Mouse (Mus musculus): Measurements from ENCODE around the gene Ccdc137. TPM values are rescaled to one million over a fixed set of nuclear protein-coding genes. Genes with fewer than 3 reads are reported as not detected.

Gene Ccdc137
- polyA plus RNA-seq, 1 experiment from 2014 or later = 31.3 TPM

DNA sequence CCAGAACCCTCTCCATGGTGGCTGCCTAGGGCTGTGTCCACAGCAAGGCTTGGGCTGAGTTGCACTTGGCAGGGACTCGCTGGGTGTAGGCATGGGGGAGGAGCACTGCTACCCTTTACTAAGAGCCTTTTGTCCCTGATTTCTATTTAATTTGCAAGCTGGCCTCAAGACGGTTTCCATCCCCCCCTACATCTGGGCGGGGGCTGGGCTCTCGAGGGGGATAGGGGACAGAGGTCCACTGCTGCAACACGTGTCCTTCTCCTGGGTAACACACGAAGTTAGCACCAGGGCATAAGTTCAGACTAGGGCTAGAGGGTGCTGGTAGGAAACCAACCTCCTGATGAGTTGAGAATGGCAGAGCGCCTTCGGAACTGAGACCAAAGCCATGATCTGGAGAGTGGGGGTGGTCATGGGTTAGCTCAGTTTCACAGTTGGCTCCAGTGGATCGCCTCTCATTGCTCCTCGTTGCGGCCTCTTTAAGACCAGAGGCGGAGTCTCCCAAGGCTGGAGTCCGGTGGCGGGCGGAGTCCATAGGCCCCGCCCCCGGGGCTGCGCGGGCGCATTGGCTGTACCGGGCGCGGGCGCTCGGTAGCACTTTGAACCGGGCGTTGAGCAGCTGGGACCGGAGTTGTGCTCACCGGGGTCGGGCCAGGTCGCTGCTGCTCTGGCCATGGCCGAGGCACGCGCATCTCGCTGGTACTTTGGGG lies 33.6 kb downstream of the Ccdc137 start, which contains the start of gene Slc25a10:
Gene Slc25a10, plus strand, starts transcription at position 524 of the 707 bp plus-strand sequence.
- Histone ChIP-seq H3K9me3 (replicated peaks) (no peaks in the 10 kb centered on the region), H3K27me3 (replicated peaks) (no peaks in the 10 kb centered on the region), H3K27ac (peak within 1 kb of the TSS; percentile 94), H3K4me3 (peak within 1 kb of the TSS; percentile 83), H3K4me1 (peaks cover 73% of the 10 kb centered on the region), H3K9ac (peak within 1 kb of the TSS; percentile 87), H3K36me3 (peaks cover 63% of the 10 kb centered on the region), H3K4me2 (peak within 1 kb of the TSS; percentile 97)
- peak; percentile 87 for ATAC-seq
- under 1% methylated on average over 35 of the region's 35 CpGs for whole genome bisulfite sequencing (ENCODE audit: insufficient replicate concordance)

GRCm38 (mm10) chr11:120492024-120492877 lies 34.3 kb downstream of the Ccdc137 start:
- under 1% methylated on average over 48 of the region's 48 CpGs for WGBS (ENCODE audit: insufficient replicate concordance)
- no peaks in the 10 kb centered on the region for H3K9me3 ChIP-seq (replicated peaks)
- peak; percentile 65 for ATAC-seq
- peaks cover 63% of the 10 kb centered on the region for H3K36me3 ChIP-seq
- peak overlapping the region; percentile 94 for H3K27ac ChIP-seq
- H3K27me3 ChIP-seq (replicated peaks) = no peaks in the 10 kb centered on the region
- peak overlapping the region; percentile 97 for H3K4me2 ChIP-seq
- peak overlapping the region; percentile 87 for H3K9ac ChIP-seq
- H3K4me3 ChIP-seq = peak overlapping the region; percentile 83
- H3K4me1 ChIP-seq = peaks cover 65% of the 10 kb centered on the region

DNA sequence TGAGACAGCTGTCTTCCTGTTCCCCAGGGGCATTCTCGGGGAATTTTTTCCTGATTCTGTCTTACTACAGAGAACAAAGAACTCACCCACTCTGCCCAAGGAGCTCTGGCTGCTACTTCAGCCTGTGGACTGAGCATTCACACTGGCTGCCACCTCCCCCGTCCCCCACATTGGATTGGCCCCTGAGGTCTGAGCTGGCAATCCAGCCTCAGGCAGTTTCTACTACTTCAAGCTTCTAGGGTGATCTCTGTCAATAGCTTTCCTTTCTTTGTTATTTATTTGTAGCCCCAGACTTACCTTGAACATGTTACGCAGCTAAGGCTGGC lies 34.9 kb downstream of the Ccdc137 start:
- WGBS (ENCODE audit: insufficient replicate concordance) = 32% methylated on average over 3 of the region's 3 CpGs

GRCm38 (mm10) chr11:120493351-120493750 lies 35.4 kb downstream of the Ccdc137 start:
- 77% methylated on average over 3 of the region's 3 CpGs for WGBS (ENCODE audit: insufficient replicate concordance)
- no peaks in the 10 kb centered on the region for H3K27me3 ChIP-seq (replicated peaks)
- H3K9ac ChIP-seq = peak overlapping the region; percentile 87; the same call in 1 of the 2 replicates
- peaks cover 63% of the 10 kb centered on the region for H3K36me3 ChIP-seq
- no peak for ATAC-seq
- 0 out of 2 replicates have a peak overlapping the region, but pooled peaks have one; percentile 94 for H3K27ac ChIP-seq
- H3K4me2 ChIP-seq = peak overlapping the region; percentile 97
- peak overlapping the region; percentile 83 for H3K4me3 ChIP-seq
- peaks cover 55% of the 10 kb centered on the region for H3K4me1 ChIP-seq
- H3K9me3 ChIP-seq (replicated peaks) = no peaks in the 10 kb centered on the region

More for the DNA sequence above, 34.9 kb downstream of the Ccdc137 start:
- peak overlapping the region; percentile 97 for H3K4me2 ChIP-seq
- H3K27me3 ChIP-seq (replicated peaks) = no peaks in the 10 kb centered on the region
- no peak for ATAC-seq
- H3K36me3 ChIP-seq = peaks cover 63% of the 10 kb centered on the region
- H3K4me1 ChIP-seq = peaks cover 59% of the 10 kb centered on the region
- no peaks in the 10 kb centered on the region for H3K9me3 ChIP-seq (replicated peaks)
- peak overlapping the region; percentile 87 for H3K9ac ChIP-seq
- H3K27ac ChIP-seq = peak overlapping the region; percentile 94
- H3K4me3 ChIP-seq = peak overlapping the region; percentile 83

- peaks cover 63% of the 10 kb centered on the region for H3K36me3 ChIP-seq
- no peak overlapping the region for H3K9ac ChIP-seq
- H3K4me1 ChIP-seq = peaks cover 49% of the 10 kb centered on the region
- WGBS (ENCODE audit: insufficient replicate concordance) = 74% methylated on average over 3 of the region's 3 CpGs
- peak overlapping the region; percentile 97; the same call in 1 of the 2 replicates for H3K4me2 ChIP-seq
- H3K4me3 ChIP-seq = no peak overlapping the region
- ATAC-seq = no peak
- H3K27ac ChIP-seq = no peak overlapping the region
- H3K27me3 ChIP-seq (replicated peaks) = no peaks in the 10 kb centered on the region
- no peaks in the 10 kb centered on the region for H3K9me3 ChIP-seq (replicated peaks)
These were observed 36.0 kb downstream of the Ccdc137 start for GRCm38 (mm10) chr11:120493911-120494310.

DNA sequence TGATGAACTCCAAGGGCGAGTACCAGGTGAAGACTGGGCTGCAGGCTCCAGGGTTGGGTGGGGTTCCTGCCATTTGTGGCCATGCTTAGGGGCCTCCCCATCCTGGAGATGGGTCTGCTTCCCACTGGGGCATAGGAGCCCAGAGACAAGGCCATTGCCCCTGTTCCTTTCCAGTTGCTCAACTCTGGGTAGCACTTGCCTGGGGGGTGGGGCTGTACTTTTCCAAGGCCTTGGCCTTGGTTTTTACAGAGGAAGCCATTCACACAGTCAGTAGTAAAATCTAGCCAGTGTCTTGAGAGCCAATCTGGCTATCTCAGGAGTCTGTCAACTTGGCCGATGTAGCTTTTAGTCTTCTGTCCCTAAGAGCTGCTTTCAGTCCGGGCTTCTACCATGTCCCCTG lies 39.5 kb downstream of the Ccdc137 start:
- peaks cover 25% of the 10 kb centered on the region for H3K4me1 ChIP-seq
- H3K27ac ChIP-seq = no peak overlapping the region
- 77% methylated on average over 3 of the region's 3 CpGs for WGBS (ENCODE audit: insufficient replicate concordance)
- no peak overlapping the region for H3K4me2 ChIP-seq
- no peaks in the 10 kb centered on the region for H3K27me3 ChIP-seq (replicated peaks)
- no peak overlapping the region for H3K9ac ChIP-seq
- H3K4me3 ChIP-seq = no peak overlapping the region
- no peaks in the 10 kb centered on the region for H3K9me3 ChIP-seq (replicated peaks)
- peaks cover 56% of the 10 kb centered on the region for H3K36me3 ChIP-seq
- ATAC-seq = no peak

DNA sequence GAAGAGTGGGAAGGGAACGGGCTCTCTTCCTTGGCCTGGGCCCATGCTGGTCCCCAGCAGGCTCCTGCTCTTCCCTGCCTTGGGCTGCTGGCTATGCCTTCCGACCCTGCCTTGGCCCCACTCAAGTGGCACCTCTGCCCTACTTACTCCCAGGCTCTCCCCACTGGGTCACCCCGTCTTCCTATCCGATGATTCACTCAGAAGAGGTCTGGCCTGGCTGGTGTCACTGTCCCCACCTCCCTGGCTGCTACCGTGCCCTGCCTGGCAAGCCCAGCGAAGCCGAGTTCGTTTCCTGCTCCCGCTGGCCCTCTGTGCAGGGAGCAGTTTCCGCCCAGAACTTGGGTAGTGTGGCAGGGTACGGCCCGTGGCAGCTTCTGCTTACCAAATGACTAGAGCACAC lies 40.3 kb downstream of the Ccdc137 start:
- no peak for ATAC-seq
- H3K27ac ChIP-seq = no peak overlapping the region
- no peak overlapping the region for H3K4me3 ChIP-seq
- H3K36me3 ChIP-seq = peaks cover 56% of the 10 kb centered on the region
- 89% methylated on average over 12 of the region's 12 CpGs for WGBS (ENCODE audit: insufficient replicate concordance)
- H3K9ac ChIP-seq = no peak overlapping the region
- no peaks in the 10 kb centered on the region for H3K27me3 ChIP-seq (replicated peaks)
- no peaks in the 10 kb centered on the region for H3K9me3 ChIP-seq (replicated peaks)
- H3K4me2 ChIP-seq = no peak overlapping the region
- H3K4me1 ChIP-seq = peaks cover 18% of the 10 kb centered on the region

GRCm38 (mm10) chr11:120498891-120499290 lies 41.0 kb downstream of the Ccdc137 start:
- WGBS (ENCODE audit: insufficient replicate concordance) = 76% methylated on average over 5 of the region's 5 CpGs
- Histone ChIP-seq H3K9me3 (replicated peaks) (no peaks in the 10 kb centered on the region), H3K27ac (no peak overlapping the region), H3K4me2 (no peak overlapping the region), H3K4me1 (peaks cover 11% of the 10 kb centered on the region), H3K36me3 (peaks cover 54% of the 10 kb centered on the region), H3K9ac (no peak overlapping the region), H3K4me3 (no peak overlapping the region), H3K27me3 (replicated peaks) (no peaks in the 10 kb centered on the region)
- ATAC-seq = no peak

DNA sequence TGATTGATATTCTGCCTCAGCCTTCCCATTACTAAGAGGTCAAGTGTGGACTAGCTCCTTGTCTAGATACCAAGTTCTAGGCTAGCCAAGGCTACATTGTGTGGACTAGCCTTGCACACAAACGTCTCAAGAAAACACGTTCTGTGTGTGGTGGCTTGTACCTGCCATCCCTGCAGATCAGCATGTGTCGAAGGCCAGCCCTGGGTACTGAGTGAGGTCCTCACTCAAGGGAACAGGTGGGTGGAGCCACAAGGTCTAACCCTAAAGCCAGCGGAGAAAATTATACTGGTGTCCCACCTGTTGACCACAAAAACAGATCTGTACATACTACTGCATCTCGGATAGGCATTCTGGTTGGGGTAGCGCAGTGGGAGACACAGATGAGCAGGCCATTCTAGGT lies 42.0 kb downstream of the Ccdc137 start:
- 63% methylated on average over 6 of the region's 6 CpGs for WGBS (ENCODE audit: insufficient replicate concordance)

DNA sequence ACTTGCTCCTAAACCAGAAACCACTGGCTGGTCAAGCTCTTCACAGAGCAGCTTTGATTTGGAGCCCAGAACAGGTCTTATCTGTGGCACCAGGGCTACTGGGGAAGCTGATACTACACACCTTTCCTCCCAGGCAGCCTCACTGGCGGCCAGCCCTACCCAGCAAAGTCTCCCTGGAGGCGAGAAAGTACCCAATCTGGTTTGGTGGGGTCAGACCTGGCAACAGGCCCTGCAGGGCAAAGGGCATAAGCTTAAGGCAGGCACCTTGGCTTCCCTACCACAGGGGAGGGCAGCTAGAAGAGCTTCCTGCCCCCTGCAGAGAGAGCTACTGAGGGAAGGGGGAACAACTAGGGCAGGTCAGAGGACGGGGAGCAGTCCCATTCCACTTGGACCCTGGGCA lies 42.4 kb downstream of the Ccdc137 start:
- no peak overlapping the region for H3K4me3 ChIP-seq
- H3K36me3 ChIP-seq = peaks cover 39% of the 10 kb centered on the region
- no peak overlapping the region for H3K9ac ChIP-seq
- H3K4me2 ChIP-seq = no peak overlapping the region
- H3K27ac ChIP-seq = no peak overlapping the region
- 9% methylated on average over 3 of the region's 3 CpGs for WGBS (ENCODE audit: insufficient replicate concordance)
- no peaks in the 10 kb centered on the region for H3K27me3 ChIP-seq (replicated peaks)
- H3K9me3 ChIP-seq (replicated peaks) = no peaks in the 10 kb centered on the region
- ATAC-seq = no peak
- peaks cover 7% of the 10 kb centered on the region; the same call in 1 of the 2 replicates for H3K4me1 ChIP-seq

More for the DNA sequence above, 42.0 kb downstream of the Ccdc137 start:
- peaks cover 44% of the 10 kb centered on the region for H3K36me3 ChIP-seq
- H3K9me3 ChIP-seq (replicated peaks) = no peaks in the 10 kb centered on the region
- H3K4me2 ChIP-seq = no peak overlapping the region
- no peak overlapping the region for H3K9ac ChIP-seq
- H3K4me3 ChIP-seq = no peak overlapping the region
- no peaks in the 10 kb centered on the region for H3K27me3 ChIP-seq (replicated peaks)
- H3K27ac ChIP-seq = no peak overlapping the region
- peaks cover 7% of the 10 kb centered on the region; the same call in 1 of the 2 replicates for H3K4me1 ChIP-seq
- ATAC-seq = no peak

DNA sequence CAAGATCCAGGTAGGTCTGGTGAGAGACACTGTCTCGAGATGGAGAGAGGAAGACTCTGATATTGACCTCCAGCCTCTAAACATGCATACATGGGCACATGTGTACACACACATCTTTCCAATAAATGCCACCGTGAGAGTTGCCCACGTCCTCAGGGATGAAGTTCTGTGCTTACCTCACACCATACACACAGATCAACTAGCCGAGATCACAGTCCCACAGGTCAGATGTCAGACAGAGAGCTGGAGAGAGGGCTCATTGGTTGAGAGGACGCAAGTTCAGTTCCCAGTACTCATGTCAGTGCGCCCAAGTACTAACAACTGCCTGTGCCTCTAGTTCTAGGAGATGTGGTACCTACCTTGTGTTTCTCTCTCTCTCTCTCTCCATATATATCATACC lies 43.1 kb downstream of the Ccdc137 start:
- WGBS (ENCODE audit: insufficient replicate concordance) = 50% methylated on average over 6 of the region's 6 CpGs
- no peak for ATAC-seq
- Histone ChIP-seq H3K27ac (no peak overlapping the region), H3K27me3 (replicated peaks) (no peaks in the 10 kb centered on the region), H3K9me3 (replicated peaks) (no peaks in the 10 kb centered on the region), H3K9ac (no peak overlapping the region), H3K4me2 (no peak overlapping the region), H3K4me1 (peaks cover 7% of the 10 kb centered on the region; the same call in 1 of the 2 replicates), H3K36me3 (peaks cover 33% of the 10 kb centered on the region), H3K4me3 (no peak overlapping the region)

DNA sequence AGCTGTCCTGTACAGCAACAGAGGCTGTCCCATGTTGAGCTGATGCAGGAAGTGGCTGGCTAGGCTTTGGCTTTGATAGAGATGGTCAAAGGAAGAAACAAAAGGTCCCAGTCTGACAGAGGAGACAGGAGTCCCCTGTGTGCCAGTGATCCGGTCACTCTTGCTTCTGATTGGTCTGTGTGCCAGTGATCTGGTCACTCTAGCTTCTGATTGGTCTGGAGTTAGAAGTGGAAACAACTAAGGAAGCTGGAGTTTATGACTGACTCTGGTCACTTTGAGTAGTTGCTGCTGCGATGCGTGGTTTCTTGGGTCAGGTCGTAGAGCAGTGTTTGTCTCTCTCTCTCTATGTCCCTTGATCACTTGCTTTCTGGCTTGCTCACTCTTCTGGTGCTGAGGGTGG lies 43.8 kb downstream of the Ccdc137 start:
- Histone ChIP-seq H3K27me3 (replicated peaks) (no peaks in the 10 kb centered on the region), H3K4me1 (peaks cover 11% of the 10 kb centered on the region; the same call in 1 of the 2 replicates), H3K9ac (no peak overlapping the region), H3K4me2 (no peak overlapping the region), H3K27ac (no peak overlapping the region), H3K36me3 (peaks cover 26% of the 10 kb centered on the region), H3K4me3 (no peak overlapping the region), H3K9me3 (replicated peaks) (no peaks in the 10 kb centered on the region)
- no peak for ATAC-seq
- WGBS (ENCODE audit: insufficient replicate concordance) = 64% methylated on average over 4 of the region's 4 CpGs

Measured in liver, embryonic 12.5 days (tissue).